Comparison of ENCODE assay signal across 11 mouse cellular contexts in the genomic region with DNA sequence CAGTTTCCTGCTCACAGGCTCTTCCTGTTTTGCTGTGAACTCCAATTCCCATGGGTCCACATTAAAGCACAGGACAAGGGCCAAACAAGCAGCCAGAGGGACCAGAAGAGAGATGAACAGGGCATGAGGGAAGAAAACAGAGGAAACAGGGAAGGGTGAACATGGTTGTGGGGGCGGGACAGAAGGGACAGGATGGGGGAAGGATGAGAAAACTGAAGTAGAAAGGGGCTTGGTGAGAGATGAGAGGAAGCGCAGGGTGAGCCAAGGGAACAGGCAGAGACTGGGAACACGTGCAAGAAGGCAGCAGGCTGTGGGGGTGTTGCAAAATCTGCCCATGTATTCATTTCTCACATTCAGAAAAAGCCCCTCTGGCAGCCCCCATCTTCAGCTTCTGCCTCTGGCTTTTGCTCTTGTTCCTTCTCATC. TPM values are rescaled to one million over a fixed set of nuclear protein-coding genes. Genes with fewer than 3 reads are reported as not detected.
DNase-seq lines count a peak whose midpoint lies in the region; ATAC-seq lines count a peak whose summit lies in the region.
"Had no signal": no experiment of that assay in that cellular context is flagged by ENCODE, and none has a peak within 500 bp of the region (broad histone marks: within the 10 kb centered on the region; RNA-seq: fewer than 3 reads in every experiment).

No protein-coding gene starts in this region.

- H3K27me3 ChIP-seq in heart, embryonic 16.5 days (ENCODE audit: control insufficient read depth, insufficient read depth, low read length): no peaks in the 10 kb centered on the region; the same call in 1 of the 2 replicates
- 0 out of 2 replicates have a peak, but pooled peaks cover 3% of the 10 kb centered on the region for H3K27me3 ChIP-seq in forebrain, embryonic 15.5 days
- H3K27me3 ChIP-seq: CH12.LX had no signal

- peaks cover 8% of the 10 kb centered on the region for H3K4me1 ChIP-seq in heart, embryonic 16.5 days (ENCODE audit: control insufficient read depth, insufficient read depth, low read length)
- peaks cover 11% of the 10 kb centered on the region for H3K4me1 ChIP-seq in forebrain, embryonic 15.5 days

- no peak for ATAC-seq in heart, embryonic 16.5 days (replicated peaks; ENCODE audit: extremely low read depth, insufficient read depth, low FRiP score)
- ATAC-seq in forebrain, embryonic 15.5 days (replicated peaks): no peak

- no peak overlapping the region for H3K9ac ChIP-seq in heart, embryonic 16.5 days (ENCODE audit: low read length)
- no peak overlapping the region for H3K9ac ChIP-seq in forebrain, embryonic 15.5 days (replicated peaks)

- peak overlapping the region; percentile 49 for H3K27ac ChIP-seq in heart, embryonic 16.5 days (ENCODE audit: low read length)
- no peak overlapping the region for H3K27ac ChIP-seq in forebrain, embryonic 15.5 days (replicated peaks)

- no peaks in the 10 kb centered on the region for H3K36me3 ChIP-seq in heart, embryonic 16.5 days (ENCODE audit: control insufficient read depth, insufficient read depth)
- H3K36me3 ChIP-seq in forebrain, embryonic 15.5 days: no peaks in the 10 kb centered on the region

- 45% methylated on average over 3 of the region's 3 CpGs for WGBS in heart, embryonic 16.5 days
- 70% methylated on average over 3 of the region's 3 CpGs for WGBS in forebrain, embryonic 15.5 days

- no peak overlapping the region for H3K4me2 ChIP-seq in heart, embryonic 16.5 days (ENCODE audit: low read depth, low read length)
- H3K4me2 ChIP-seq in forebrain, embryonic 15.5 days (replicated peaks): no peak overlapping the region

- H3K9me3 ChIP-seq in heart, embryonic 16.5 days (replicated peaks; ENCODE audit: control insufficient read depth, low read length): no peaks in the 10 kb centered on the region
- H3K9me3 ChIP-seq in forebrain, embryonic 15.5 days: no peaks in the 10 kb centered on the region

- DNase-seq in gastrocnemius, postnatal 25 days: peak; percentile 34
- DNase-seq in gastrocnemius, postnatal 10 days: no peak
- DNase-seq in MN1 (ENCODE audit: low spot score): peak; percentile 20
- peak; percentile 54 to 77 for DNase-seq in left cerebral cortex, postnatal 14 days (ENCODE audit: low spot score in 2 of 2)
- no peak for DNase-seq in cerebellum, postnatal 36 days
- no peak for DNase-seq in cerebellum, postnatal 14 days
- DNase-seq: retina, postnatal 1 day had no signal

- intact Hi-C loops in left cerebral cortex, postnatal 14 days (cut with DNase I): no loop called here

- H3K4me3 ChIP-seq in heart, embryonic 16.5 days (ENCODE audit: low read length): no peak overlapping the region
- no peak overlapping the region for H3K4me3 ChIP-seq in forebrain, embryonic 15.5 days
- H3K4me3 ChIP-seq: erythroblast, embryonic 14.5 days had no signal

RNA-seq across cellular contexts. Expression of a gene that starts 6.0 kb away (rescaled TPM):
- total RNA-seq in gastrocnemius, postnatal 25 days (2021): 10 to 100 TPM; 15.6 to 16.7 TPM
- 1 to 10 TPM; 3.7 to 4.0 TPM for total RNA-seq in gastrocnemius, postnatal 10 days (2021)
- 4.4 and 4.8 TPM in 2 replicates for polyA plus RNA-seq in heart, embryonic 16.5 days (2015; fragmentation: Nextera tagmentation; extraction: Ambion mirVana)
- total RNA-seq in left cerebral cortex, postnatal 14 days (2021): 1 to 10 TPM; 1.9 to 2.3 TPM
- 2.0 and 2.8 TPM in 2 replicates for polyA plus RNA-seq in forebrain, embryonic 15.5 days (2015; fragmentation: Nextera tagmentation; extraction: Ambion mirVana)

RNA-seq across cellular contexts. Expression of a gene that starts 6.1 kb away (rescaled TPM):
- total RNA-seq in gastrocnemius, postnatal 25 days (2021): 10 to 100 TPM; 11.7 to 12.6 TPM
- total RNA-seq in gastrocnemius, postnatal 10 days (2021): 10 to 100 TPM; 13.0 to 17.4 TPM
- 15.0 and 19.2 TPM in 2 replicates for polyA plus RNA-seq in heart, embryonic 16.5 days (2015; fragmentation: Nextera tagmentation; extraction: Ambion mirVana)
- 10 to 100 TPM; 51.0 to 54.8 TPM for total RNA-seq in left cerebral cortex, postnatal 14 days (2021)
- polyA plus RNA-seq in forebrain, embryonic 15.5 days (2015; fragmentation: Nextera tagmentation; extraction: Ambion mirVana): 36.1 and 36.9 TPM in 2 replicates

RNA-seq across cellular contexts. Expression of a gene that starts 13.0 kb away (rescaled TPM):
- 1 to 10 TPM; 3.6 to 3.9 TPM for total RNA-seq in gastrocnemius, postnatal 25 days (2021)
- total RNA-seq in gastrocnemius, postnatal 10 days (2021): 1 to 10 TPM; 5.3 to 6.0 TPM
- polyA plus RNA-seq in heart, embryonic 16.5 days (2015; fragmentation: Nextera tagmentation; extraction: Ambion mirVana): 5.8 and 6.1 TPM in 2 replicates
- total RNA-seq in left cerebral cortex, postnatal 14 days (2021): 100 to 1,000 TPM; 202 to 239 TPM
- 48.5 and 49.8 TPM in 2 replicates for polyA plus RNA-seq in forebrain, embryonic 15.5 days (2015; fragmentation: Nextera tagmentation; extraction: Ambion mirVana)

RNA-seq across cellular contexts. Expression of a gene that starts 40.2 kb away (rescaled TPM):
- total RNA-seq in gastrocnemius, postnatal 25 days (2021): 1 to 10 TPM; 2.2 to 2.6 TPM
- 1 to 10 TPM; 4.2 to 7.6 TPM for total RNA-seq in gastrocnemius, postnatal 10 days (2021)
- 11.5 and 11.7 TPM in 2 replicates for polyA plus RNA-seq in heart, embryonic 16.5 days (2015; fragmentation: Nextera tagmentation; extraction: Ambion mirVana)
- total RNA-seq in left cerebral cortex, postnatal 14 days (2021): 10 to 100 TPM; 10.4 to 10.9 TPM
- polyA plus RNA-seq in forebrain, embryonic 15.5 days (2015; fragmentation: Nextera tagmentation; extraction: Ambion mirVana): 12.7 and 14.5 TPM in 2 replicates

RNA-seq across cellular contexts. Expression of a gene that starts 59.2 kb away (rescaled TPM):
- total RNA-seq in gastrocnemius, postnatal 25 days (2021): 100 to 1,000 TPM; 265 to 364 TPM
- total RNA-seq in gastrocnemius, postnatal 10 days (2021): 100 to 1,000 TPM; 288 to 337 TPM
- 60.4 and 64.0 TPM in 2 replicates for polyA plus RNA-seq in heart, embryonic 16.5 days (2015; fragmentation: Nextera tagmentation; extraction: Ambion mirVana)
- 10 to 100 TPM; 46.8 TPM for total RNA-seq in left cerebral cortex, postnatal 14 days (2021)
- polyA plus RNA-seq in forebrain, embryonic 15.5 days (2015; fragmentation: Nextera tagmentation; extraction: Ambion mirVana): 19.8 and 22.9 TPM in 2 replicates
- polyA plus RNA-seq: erythroblast, embryonic 14.5 days had no signal

Comparison
In these comparisons a context has a peak if more than half of its experiments do, and no peak if none do; other contexts are left out.
1. DNase-seq: peak in gastrocnemius, postnatal 25 days (single experiment), MN1 (single experiment) and left cerebral cortex, postnatal 14 days (2 of 2); none in gastrocnemius, postnatal 10 days (single experiment), cerebellum, postnatal 36 days (0 of 2) and cerebellum, postnatal 14 days (0 of 2).
2. RNA of a gene that starts 13.0 kb away (total RNA-seq): 202 to 239 TPM in left cerebral cortex, postnatal 14 days; 5.3 to 6.0 TPM in gastrocnemius, postnatal 10 days and 3.6 to 3.9 TPM in gastrocnemius, postnatal 25 days; every median in the first group is over 10 times any median in the second.